Mouse (Mus musculus) megakaryocyte, adult 5-6 weeks (primary cell): ENCODE measurements around the gene Rfx4. TPM values are rescaled to one million over a fixed set of nuclear protein-coding genes. Genes with fewer than 3 reads are reported as not detected.

Experiments
- ATAC-seq: 2 replicates; pipeline ENCODE4 v1.8.0; 2016; ENCODE audit warnings: mild to moderate bottlenecking, inconsistent platforms; ENCODE audit not compliant: poor library complexity, severe bottlenecking
- total RNA-seq, 2 experiments: library from RNA; stranded (forward) in 1 of 2; stranded (reverse) in 1 of 2; fragments of 153-499, 151-499 nt in 1 of 2; fragments of 221-1000, 200-1000 nt in 1 of 2; gene quantifications; 2 replicates each; pipeline versions ENCODE4 v1.2.3 to v1.2.4; 2015 to 2017

The Rfx4 gene
- total RNA-seq, 2 experiments from 2014 or later = 0.11 TPM; not detected in 1

GRCm38 (mm10) chr10:84859556-84860380, 103.9 kb downstream of the Rfx4 start:
- ATAC-seq = no peak

GRCm38 (mm10) chr10:84863488-84863887, 107.6 kb downstream of the Rfx4 start:
- ATAC-seq = no peak

- no peak for ATAC-seq
Measured at GRCm38 (mm10) chr10:84867577-84867976, 111.7 kb downstream of the Rfx4 start.

- ATAC-seq = no peak
Measured at GRCm38 (mm10) chr10:84871285-84871684, 115.4 kb downstream of the Rfx4 start.

- ATAC-seq = no peak
Measured at GRCm38 (mm10) chr10:84871921-84872320, 116.1 kb downstream of the Rfx4 start.

GRCm38 (mm10) chr10:84879823-84880571, 124.1 kb downstream of the Rfx4 start:
- no peak for ATAC-seq

GRCm38 (mm10) chr10:84882528-84882927, 126.7 kb downstream of the Rfx4 start:
- ATAC-seq = no peak

- no peak for ATAC-seq
Measured at GRCm38 (mm10) chr10:84885341-84885884, 129.6 kb downstream of the Rfx4 start.

GRCm38 (mm10) chr10:84886221-84886627, 130.4 kb downstream of the Rfx4 start:
- ATAC-seq = 0 out of 2 replicates have a peak, but pooled peaks have one; percentile 47

- ATAC-seq = no peak
Measured at GRCm38 (mm10) chr10:84886785-84887184, 130.9 kb downstream of the Rfx4 start.

- no peak for ATAC-seq
Measured at GRCm38 (mm10) chr10:84889096-84889846, 133.4 kb downstream of the Rfx4 start.

- no peak for ATAC-seq
Measured at GRCm38 (mm10) chr10:84895810-84896358, 140.0 kb downstream of the Rfx4 start.

- ATAC-seq = peak; percentile 74
Measured at GRCm38 (mm10) chr10:84896941-84897930, 141.4 kb downstream of the Rfx4 start.

- ATAC-seq = no peak
Measured at GRCm38 (mm10) chr10:84898144-84898979, 142.5 kb downstream of the Rfx4 start.

- ATAC-seq = no peak
Measured at GRCm38 (mm10) chr10:84901676-84902075, 145.8 kb downstream of the Rfx4 start.

- no peak for ATAC-seq
Measured at GRCm38 (mm10) chr10:84902213-84902612, 146.4 kb downstream of the Rfx4 start.

- ATAC-seq = no peak
Measured at GRCm38 (mm10) chr10:84903307-84903706, 147.4 kb downstream of the Rfx4 start.

GRCm38 (mm10) chr10:84903742-84904141, 147.9 kb downstream of the Rfx4 start:
- ATAC-seq = peak; percentile 43
